Mouse (Mus musculus): ENCODE data around the gene Rapgef1.

DNA sequence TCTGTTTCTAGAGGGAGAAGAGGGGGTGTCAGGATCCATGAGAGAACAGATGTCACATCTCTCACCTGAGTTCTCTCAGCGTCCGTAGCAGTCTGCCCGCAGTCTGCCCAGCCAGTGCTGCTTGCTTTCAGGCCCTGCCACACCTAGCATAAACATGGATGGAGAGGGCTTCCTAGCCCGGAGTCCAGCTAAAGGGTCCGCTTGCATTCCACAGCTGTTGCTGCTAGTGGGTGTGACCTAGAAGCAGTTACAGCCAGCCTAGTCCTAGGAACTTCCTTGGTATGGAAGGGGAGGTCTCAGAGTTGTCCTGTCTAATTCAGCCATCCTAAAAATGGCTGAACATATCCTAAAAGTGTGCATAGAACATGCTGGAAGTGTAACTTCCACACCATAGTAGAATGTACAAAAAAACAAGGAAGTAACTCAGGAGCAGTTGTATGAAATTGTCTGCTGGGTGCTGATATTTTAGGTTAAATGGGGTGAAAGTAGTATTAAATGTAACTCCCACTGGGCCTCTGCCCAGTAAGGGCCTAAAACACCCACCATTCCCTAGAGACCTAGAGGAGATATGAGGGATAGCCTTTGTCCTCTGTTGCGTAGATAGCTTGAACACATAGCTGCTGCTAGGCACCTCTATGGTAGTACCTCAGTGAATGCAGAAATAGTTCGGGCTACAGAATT, 48.6 kb downstream of the Rapgef1 start:
- TF ChIP-seq CTCF (IDR thresholded peaks at IDR 0.05; ENCODE audit: extremely low read depth, insufficient read depth, insufficient read length, insufficient replicate concordance) (no peak), POLR2A (IDR thresholded peaks at IDR 0.05; ENCODE audit: low read depth, low read length) (no peak)

All from spleen, adult 2 months (tissue).